Mouse (Mus musculus): Measurements from ENCODE around the gene Caly. TPM values are rescaled to one million over a fixed set of nuclear protein-coding genes. Genes with fewer than 3 reads are reported as not detected.

The Caly gene
- polyA plus RNA-seq, 1 experiment from 2014 or later, result 3.4 TPM

GRCm38 (mm10) chr7:140120484-140120883, 38.1 kb upstream of the Caly start:
- Histone ChIP-seq H3K27me3 (replicated peaks; ENCODE audit: control insufficient read depth, insufficient read depth, low read length) (no peaks in the 10 kb centered on the region), H3K4me2 (ENCODE audit: low read depth, low read length) (no peak overlapping the region), H3K27ac (replicated peaks; ENCODE audit: low read depth, low read length) (no peak overlapping the region), H3K9ac (ENCODE audit: low read depth, low read length) (no peak overlapping the region), H3K4me3 (ENCODE audit: low read depth, low read length) (no peak overlapping the region), H3K4me1 (ENCODE audit: control insufficient read depth, insufficient read depth, low read length) (no peaks in the 10 kb centered on the region), H3K9me3 (ENCODE audit: control insufficient read depth, low read length) (no peaks in the 10 kb centered on the region), H3K36me3 (ENCODE audit: control insufficient read depth, insufficient read depth, low read length) (no peaks in the 10 kb centered on the region)
- DNase-seq (ENCODE audit: low spot score), result no peak
- WGBS, result 91% methylated on average over 2 of the region's 2 CpGs
- ATAC-seq (ENCODE audit: low read depth), result no peak

GRCm38 (mm10) chr7:140116329-140117054, 34.1 kb upstream of the Caly start, which contains the start of gene Echs1:
Gene Echs1, minus strand, starts transcription at chr7:140116476.
- Histone ChIP-seq H3K9ac (ENCODE audit: low read depth, low read length) (peak within 1 kb of the TSS; percentile 80), H3K27ac (replicated peaks; ENCODE audit: low read depth, low read length) (peak within 1 kb of the TSS; percentile 85), H3K4me3 (ENCODE audit: low read depth, low read length) (peak within 1 kb of the TSS; percentile 82), H3K27me3 (replicated peaks; ENCODE audit: control insufficient read depth, insufficient read depth, low read length) (no peaks in the 10 kb centered on the region), H3K4me1 (ENCODE audit: control insufficient read depth, insufficient read depth, low read length) (no peaks in the 10 kb centered on the region), H3K36me3 (ENCODE audit: control insufficient read depth, insufficient read depth, low read length) (peaks cover 14% of the 10 kb centered on the region; the same call in 1 of the 2 replicates), H3K4me2 (ENCODE audit: low read depth, low read length) (peak within 1 kb of the TSS; percentile 89), H3K9me3 (ENCODE audit: control insufficient read depth, low read length) (no peaks in the 10 kb centered on the region)
- DNase-seq (ENCODE audit: low spot score) (peak; percentile 94), ATAC-seq (ENCODE audit: low read depth) (peak; percentile 94)
- WGBS, result 5% methylated on average over 22 of the region's 28 CpGs

DNA sequence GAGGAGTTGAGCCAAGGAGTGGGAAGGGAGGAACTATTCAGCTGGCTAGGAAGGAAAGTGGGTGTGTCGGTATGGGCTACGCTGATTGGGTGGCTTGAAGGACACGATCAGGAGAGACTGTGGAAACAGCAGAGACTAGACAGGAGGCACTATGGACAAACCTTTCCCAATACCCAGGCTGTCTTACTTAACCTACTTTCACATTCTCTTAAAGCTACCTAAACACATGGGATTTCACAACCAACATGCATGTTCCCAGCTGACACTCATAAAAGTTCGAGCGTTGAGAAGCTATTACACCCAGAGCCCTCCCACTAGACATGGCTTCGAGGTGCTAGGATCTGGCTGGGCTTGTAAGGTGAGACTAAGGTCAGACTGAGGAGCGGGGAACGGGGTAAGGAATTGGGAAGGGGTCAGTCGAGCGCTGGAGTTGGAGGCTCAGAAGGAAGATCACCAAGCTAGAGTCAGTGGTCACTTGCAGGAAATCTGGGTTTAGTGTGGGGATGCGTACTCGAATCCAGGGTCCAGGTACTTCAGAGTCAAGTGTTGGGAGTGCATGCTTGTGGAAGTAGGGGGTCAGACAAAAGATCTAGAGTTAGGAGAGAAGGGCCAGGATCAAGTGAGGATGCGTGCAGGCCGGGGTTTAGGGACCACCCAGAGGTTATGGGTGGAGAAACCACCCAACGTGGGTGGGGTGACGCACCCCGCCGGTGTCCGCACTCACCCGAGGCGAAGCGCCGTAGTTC, 33.4 kb upstream of the Caly start, which contains the start of gene Paox:
Gene Paox, plus strand, starts transcription at position 217 of the 746 bp plus-strand sequence.
- H3K9ac ChIP-seq (ENCODE audit: low read depth, low read length), result peak within 1 kb of the TSS; percentile 80
- peak within 1 kb of the TSS; percentile 85 for H3K27ac ChIP-seq (replicated peaks; ENCODE audit: low read depth, low read length)
- WGBS, result under 1% methylated on average over 22 of the region's 23 CpGs
- H3K36me3 ChIP-seq (ENCODE audit: control insufficient read depth, insufficient read depth, low read length), result peaks cover 18% of the 10 kb centered on the region
- H3K4me3 ChIP-seq (ENCODE audit: low read depth, low read length), result peak within 1 kb of the TSS; percentile 82
- H3K9me3 ChIP-seq (ENCODE audit: control insufficient read depth, low read length), result no peaks in the 10 kb centered on the region
- no peaks in the 10 kb centered on the region for H3K4me1 ChIP-seq (ENCODE audit: control insufficient read depth, insufficient read depth, low read length)
- DNase-seq (ENCODE audit: low spot score) (peak; percentile 86), ATAC-seq (ENCODE audit: low read depth) (peak; percentile 79)
- no peaks in the 10 kb centered on the region for H3K27me3 ChIP-seq (replicated peaks; ENCODE audit: control insufficient read depth, insufficient read depth, low read length)
- H3K4me2 ChIP-seq (ENCODE audit: low read depth, low read length), result peak within 1 kb of the TSS; percentile 89

DNA sequence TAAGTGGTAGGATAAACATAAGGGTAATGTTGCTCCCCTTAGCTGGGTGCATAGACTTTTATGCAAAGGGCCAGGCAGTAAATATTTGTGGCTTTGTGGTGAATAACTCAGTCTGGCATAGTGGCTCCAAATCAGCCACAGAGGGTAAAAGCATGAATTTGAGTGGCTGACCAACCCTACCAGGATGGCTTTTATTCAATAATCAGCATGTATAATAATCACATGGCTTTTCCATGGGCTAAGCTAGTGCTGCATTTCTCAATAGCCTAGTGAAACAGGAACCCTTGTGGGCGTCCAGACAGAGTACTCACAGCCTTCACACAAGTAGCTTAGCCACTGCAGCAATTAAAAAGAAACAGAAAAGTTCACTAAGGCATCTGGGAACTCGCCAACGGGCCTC, 29.6 kb upstream of the Caly start:
- H3K27me3 ChIP-seq (replicated peaks; ENCODE audit: control insufficient read depth, insufficient read depth, low read length), result no peaks in the 10 kb centered on the region
- DNase-seq (ENCODE audit: low spot score) (peak; percentile 63), ATAC-seq (ENCODE audit: low read depth) (peak; percentile 34; the same call in 1 of the 2 replicates)
- no peak overlapping the region for H3K27ac ChIP-seq (replicated peaks; ENCODE audit: low read depth, low read length)
- H3K4me2 ChIP-seq (ENCODE audit: low read depth, low read length), result no peak overlapping the region
- peaks cover 56% of the 10 kb centered on the region for H3K36me3 ChIP-seq (ENCODE audit: control insufficient read depth, insufficient read depth, low read length)
- WGBS, result 61% methylated on average over 3 of the region's 3 CpGs
- H3K9me3 ChIP-seq (ENCODE audit: control insufficient read depth, low read length), result no peaks in the 10 kb centered on the region
- H3K9ac ChIP-seq (ENCODE audit: low read depth, low read length), result no peak overlapping the region
- H3K4me1 ChIP-seq (ENCODE audit: control insufficient read depth, insufficient read depth, low read length), result no peaks in the 10 kb centered on the region
- H3K4me3 ChIP-seq (ENCODE audit: low read depth, low read length), result no peak overlapping the region

DNA sequence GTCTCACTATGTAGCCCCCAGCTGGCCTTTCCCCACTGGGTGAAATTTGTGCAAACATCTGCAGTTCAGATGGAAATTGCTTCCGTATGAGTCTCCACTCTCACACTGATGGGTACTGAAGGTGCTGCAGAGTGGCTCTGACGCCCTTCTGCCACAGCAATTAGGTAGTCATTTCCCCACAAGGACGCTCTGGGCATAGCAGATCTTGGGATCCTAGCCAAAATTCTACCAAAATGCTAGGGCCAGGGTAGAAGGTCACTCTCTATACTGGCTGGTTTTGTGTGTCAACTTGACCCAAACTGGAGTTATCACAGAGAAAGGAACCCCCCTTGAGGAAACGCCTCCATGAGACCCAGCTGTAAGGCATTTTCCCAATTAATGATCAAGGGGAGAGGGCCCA, 21.7 kb upstream of the Caly start:
- no peak for ATAC-seq (ENCODE audit: low read depth)
- no peak overlapping the region for H3K4me3 ChIP-seq (ENCODE audit: low read depth, low read length)
- H3K36me3 ChIP-seq (ENCODE audit: control insufficient read depth, insufficient read depth, low read length), result peaks cover 40% of the 10 kb centered on the region
- WGBS, result 55% methylated on average over 4 of the region's 4 CpGs
- no peaks in the 10 kb centered on the region for H3K27me3 ChIP-seq (replicated peaks; ENCODE audit: control insufficient read depth, insufficient read depth, low read length)
- no peak for DNase-seq (ENCODE audit: low spot score)
- H3K9me3 ChIP-seq (ENCODE audit: control insufficient read depth, low read length), result no peaks in the 10 kb centered on the region
- H3K4me2 ChIP-seq (ENCODE audit: low read depth, low read length), result no peak overlapping the region
- H3K9ac ChIP-seq (ENCODE audit: low read depth, low read length), result no peak overlapping the region
- no peak overlapping the region for H3K27ac ChIP-seq (replicated peaks; ENCODE audit: low read depth, low read length)
- H3K4me1 ChIP-seq (ENCODE audit: control insufficient read depth, insufficient read depth, low read length), result peaks cover 5% of the 10 kb centered on the region; the same call in 1 of the 2 replicates

- peaks cover 5% of the 10 kb centered on the region; the same call in 1 of the 2 replicates for H3K4me1 ChIP-seq (ENCODE audit: control insufficient read depth, insufficient read depth, low read length)
- no peaks in the 10 kb centered on the region for H3K9me3 ChIP-seq (ENCODE audit: control insufficient read depth, low read length)
- H3K27ac ChIP-seq (replicated peaks; ENCODE audit: low read depth, low read length), result no peak within 1 kb of the TSS
- peak; percentile 89 for DNase-seq (ENCODE audit: low spot score)
- ATAC-seq (ENCODE audit: low read depth), result peak; percentile 94
- under 1% methylated on average over 26 of the region's 30 CpGs for WGBS
- H3K36me3 ChIP-seq (ENCODE audit: control insufficient read depth, insufficient read depth, low read length), result peaks cover 22% of the 10 kb centered on the region
- peak within 1 kb of the TSS; percentile 48 for H3K4me3 ChIP-seq (ENCODE audit: low read depth, low read length)
- H3K4me2 ChIP-seq (ENCODE audit: low read depth, low read length), result peak within 1 kb of the TSS; percentile 76
- peak within 1 kb of the TSS; percentile 67 for H3K9ac ChIP-seq (ENCODE audit: low read depth, low read length)
- H3K27me3 ChIP-seq (replicated peaks; ENCODE audit: control insufficient read depth, insufficient read depth, low read length), result no peaks in the 10 kb centered on the region
These were observed 19.9 kb upstream of the Caly start, which contains the start of gene Fuom for GRCm38 (mm10) chr7:140101993-140102860. Gene Fuom, minus strand, starts transcription at chr7:140102441.

DNA sequence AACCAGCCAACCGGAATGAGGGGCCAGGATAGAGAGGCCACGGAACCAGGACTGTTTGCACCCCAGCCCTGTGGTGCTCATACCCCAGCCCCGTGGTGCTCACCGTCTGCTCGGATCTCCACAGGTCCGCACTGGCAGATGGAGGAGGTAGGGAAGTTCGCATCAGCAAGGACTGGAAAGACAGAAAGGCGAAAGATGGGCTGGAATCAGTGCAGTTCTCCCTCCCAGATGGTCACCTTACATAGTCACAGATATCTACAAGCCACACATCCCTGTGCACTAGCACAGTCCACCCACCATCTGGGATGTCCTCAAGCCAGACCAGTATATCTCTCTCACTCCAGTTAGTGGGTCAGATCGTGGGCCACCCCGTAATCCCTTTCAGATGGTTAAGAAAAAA, 19.1 kb upstream of the Caly start:
- WGBS, result 74% methylated on average over 10 of the region's 10 CpGs
- no peak overlapping the region for H3K27ac ChIP-seq (replicated peaks; ENCODE audit: low read depth, low read length)
- peaks cover 5% of the 10 kb centered on the region; the same call in 1 of the 2 replicates for H3K4me1 ChIP-seq (ENCODE audit: control insufficient read depth, insufficient read depth, low read length)
- 0 out of 2 replicates have a peak, but pooled peaks have one; percentile 16 for ATAC-seq (ENCODE audit: low read depth)
- H3K9ac ChIP-seq (ENCODE audit: low read depth, low read length), result peak overlapping the region; percentile 67
- H3K9me3 ChIP-seq (ENCODE audit: control insufficient read depth, low read length), result no peaks in the 10 kb centered on the region
- peak overlapping the region; percentile 76 for H3K4me2 ChIP-seq (ENCODE audit: low read depth, low read length)
- H3K4me3 ChIP-seq (ENCODE audit: low read depth, low read length), result peak overlapping the region; percentile 48
- no peaks in the 10 kb centered on the region for H3K27me3 ChIP-seq (replicated peaks; ENCODE audit: control insufficient read depth, insufficient read depth, low read length)
- H3K36me3 ChIP-seq (ENCODE audit: control insufficient read depth, insufficient read depth, low read length), result peaks cover 17% of the 10 kb centered on the region
- DNase-seq (ENCODE audit: low spot score), result no peak

GRCm38 (mm10) chr7:140098466-140098865, 16.1 kb upstream of the Caly start:
- DNase-seq (ENCODE audit: low spot score) (no peak), ATAC-seq (ENCODE audit: low read depth) (no peak)
- 100% methylated on average over 1 of the region's 1 CpGs for WGBS
- no peak overlapping the region for H3K27ac ChIP-seq (replicated peaks; ENCODE audit: low read depth, low read length)
- H3K9me3 ChIP-seq (ENCODE audit: control insufficient read depth, low read length), result no peaks in the 10 kb centered on the region
- H3K4me1 ChIP-seq (ENCODE audit: control insufficient read depth, insufficient read depth, low read length), result peaks cover 5% of the 10 kb centered on the region; the same call in 1 of the 2 replicates
- H3K36me3 ChIP-seq (ENCODE audit: control insufficient read depth, insufficient read depth, low read length), result no peaks in the 10 kb centered on the region
- H3K27me3 ChIP-seq (replicated peaks; ENCODE audit: control insufficient read depth, insufficient read depth, low read length), result no peaks in the 10 kb centered on the region
- no peak overlapping the region for H3K4me2 ChIP-seq (ENCODE audit: low read depth, low read length)
- H3K4me3 ChIP-seq (ENCODE audit: low read depth, low read length), result no peak overlapping the region
- H3K9ac ChIP-seq (ENCODE audit: low read depth, low read length), result no peak overlapping the region
